Mouse (Mus musculus): Measurements from ENCODE around the gene Catsperz. TPM values are rescaled to one million over a fixed set of nuclear protein-coding genes. Genes with fewer than 3 reads are reported as not detected.

Catsperz gene
- polyA plus RNA-seq, 1 experiment from 2014 or later: 1.3 TPM

GRCm38 (mm10) chr19:6969291-6969664 is 44.1 kb upstream of the Catsperz start:
- Histone ChIP-seq H3K4me3 (ENCODE audit: low read depth, low read length) (peak overlapping the region; percentile 58), H3K9ac (ENCODE audit: low read length) (peak overlapping the region; percentile 73), H3K4me2 (ENCODE audit: low read depth, severe bottlenecking) (peak overlapping the region; percentile 69), H3K4me1 (ENCODE audit: control insufficient read depth, insufficient read depth, low read length) (peaks cover 27% of the 10 kb centered on the region), H3K36me3 (ENCODE audit: control insufficient read depth, insufficient read depth, low read length) (peaks cover 2% of the 10 kb centered on the region; the same call in 1 of the 2 replicates), H3K9me3 (ENCODE audit: control insufficient read depth, low read length) (no peaks in the 10 kb centered on the region), H3K27me3 (ENCODE audit: control insufficient read depth, insufficient read depth, low read length) (no peaks in the 10 kb centered on the region; the same call in 1 of the 2 replicates), H3K27ac (replicated peaks; ENCODE audit: low read depth, low read length) (no peak overlapping the region)
- DNase-seq (ENCODE audit: low spot score) (no peak), ATAC-seq (ENCODE audit: insufficient number of reproducible peaks, low FRiP score, low TSS enrichment, low read depth) (0 out of 2 replicates have a peak, but pooled peaks have one; percentile 5)
- WGBS: 1% methylated on average over 20 of the region's 20 CpGs

GRCm38 (mm10) chr19:6968491-6969271 is 43.5 kb upstream of the Catsperz start:
- no peak for DNase-seq (ENCODE audit: low spot score)
- H3K4me1 ChIP-seq (ENCODE audit: control insufficient read depth, insufficient read depth, low read length): peaks cover 27% of the 10 kb centered on the region

GRCm38 (mm10) chr19:6956461-6956860 is 31.3 kb upstream of the Catsperz start:
- Histone ChIP-seq H3K27me3 (ENCODE audit: control insufficient read depth, insufficient read depth, low read length) (no peaks in the 10 kb centered on the region), H3K36me3 (ENCODE audit: control insufficient read depth, insufficient read depth, low read length) (peaks cover 5% of the 10 kb centered on the region; the same call in 1 of the 2 replicates), H3K27ac (replicated peaks; ENCODE audit: low read depth, low read length) (no peak overlapping the region), H3K4me3 (ENCODE audit: low read depth, low read length) (no peak overlapping the region), H3K4me1 (ENCODE audit: control insufficient read depth, insufficient read depth, low read length) (peaks cover 9% of the 10 kb centered on the region; the same call in 1 of the 2 replicates), H3K9me3 (ENCODE audit: control insufficient read depth, low read length) (no peaks in the 10 kb centered on the region), H3K9ac (ENCODE audit: low read length) (no peak overlapping the region), H3K4me2 (ENCODE audit: low read depth, severe bottlenecking) (no peak overlapping the region)
- ATAC-seq (ENCODE audit: insufficient number of reproducible peaks, low FRiP score, low TSS enrichment, low read depth) (no peak), DNase-seq (ENCODE audit: low spot score) (no peak)
- 85% methylated on average over 10 of the region's 10 CpGs for WGBS

More at GRCm38 (mm10) chr19:6968491-6969271, 43.5 kb upstream of the Catsperz start:
- H3K27me3 ChIP-seq (ENCODE audit: control insufficient read depth, insufficient read depth, low read length): no peaks in the 10 kb centered on the region; the same call in 1 of the 2 replicates
- peak overlapping the region; percentile 58 for H3K4me3 ChIP-seq (ENCODE audit: low read depth, low read length)
- peaks cover 2% of the 10 kb centered on the region; the same call in 1 of the 2 replicates for H3K36me3 ChIP-seq (ENCODE audit: control insufficient read depth, insufficient read depth, low read length)
- no peak for ATAC-seq (ENCODE audit: insufficient number of reproducible peaks, low FRiP score, low TSS enrichment, low read depth)
- peak overlapping the region; percentile 69 for H3K4me2 ChIP-seq (ENCODE audit: low read depth, severe bottlenecking)
- no peak overlapping the region for H3K27ac ChIP-seq (replicated peaks; ENCODE audit: low read depth, low read length)
- H3K9me3 ChIP-seq (ENCODE audit: control insufficient read depth, low read length): no peaks in the 10 kb centered on the region
- 11% methylated on average over 15 of the region's 15 CpGs for WGBS
- peak overlapping the region; percentile 73 for H3K9ac ChIP-seq (ENCODE audit: low read length)

GRCm38 (mm10) chr19:6955424-6955823 is 30.2 kb upstream of the Catsperz start:
- Histone ChIP-seq H3K36me3 (ENCODE audit: control insufficient read depth, insufficient read depth, low read length) (peaks cover 5% of the 10 kb centered on the region; the same call in 1 of the 2 replicates), H3K27me3 (ENCODE audit: control insufficient read depth, insufficient read depth, low read length) (no peaks in the 10 kb centered on the region), H3K27ac (replicated peaks; ENCODE audit: low read depth, low read length) (no peak overlapping the region), H3K4me1 (ENCODE audit: control insufficient read depth, insufficient read depth, low read length) (peaks cover 9% of the 10 kb centered on the region; the same call in 1 of the 2 replicates), H3K9me3 (ENCODE audit: control insufficient read depth, low read length) (no peaks in the 10 kb centered on the region), H3K4me3 (ENCODE audit: low read depth, low read length) (no peak overlapping the region), H3K4me2 (ENCODE audit: low read depth, severe bottlenecking) (no peak overlapping the region), H3K9ac (ENCODE audit: low read length) (no peak overlapping the region)
- DNase-seq (ENCODE audit: low spot score) (no peak), ATAC-seq (ENCODE audit: insufficient number of reproducible peaks, low FRiP score, low TSS enrichment, low read depth) (no peak)
- 67% methylated on average over 7 of the region's 7 CpGs for WGBS

GRCm38 (mm10) chr19:6954046-6954445 is 28.9 kb upstream of the Catsperz start:
- ATAC-seq (ENCODE audit: insufficient number of reproducible peaks, low FRiP score, low TSS enrichment, low read depth): no peak
- Histone ChIP-seq H3K9ac (ENCODE audit: low read length) (no peak overlapping the region), H3K9me3 (ENCODE audit: control insufficient read depth, low read length) (no peaks in the 10 kb centered on the region), H3K4me1 (ENCODE audit: control insufficient read depth, insufficient read depth, low read length) (peaks cover 9% of the 10 kb centered on the region; the same call in 1 of the 2 replicates), H3K27me3 (ENCODE audit: control insufficient read depth, insufficient read depth, low read length) (no peaks in the 10 kb centered on the region), H3K4me3 (ENCODE audit: low read depth, low read length) (no peak overlapping the region), H3K27ac (replicated peaks; ENCODE audit: low read depth, low read length) (no peak overlapping the region), H3K4me2 (ENCODE audit: low read depth, severe bottlenecking) (0 out of 2 replicates have a peak overlapping the region, but pooled peaks have one; percentile 2), H3K36me3 (ENCODE audit: control insufficient read depth, insufficient read depth, low read length) (peaks cover 5% of the 10 kb centered on the region; the same call in 1 of the 2 replicates)
- WGBS: 55% methylated on average over 9 of the region's 9 CpGs
- DNase-seq (ENCODE audit: low spot score): peak; percentile 39

GRCm38 (mm10) chr19:6952712-6953037 is 27.5 kb upstream of the Catsperz start:
- Histone ChIP-seq H3K4me2 (ENCODE audit: low read depth, severe bottlenecking) (peak overlapping the region; percentile 79), H3K36me3 (ENCODE audit: control insufficient read depth, insufficient read depth, low read length) (peaks cover 5% of the 10 kb centered on the region; the same call in 1 of the 2 replicates), H3K9me3 (ENCODE audit: control insufficient read depth, low read length) (no peaks in the 10 kb centered on the region), H3K4me3 (ENCODE audit: low read depth, low read length) (peak overlapping the region; percentile 63; the same call in 1 of the 2 replicates), H3K27me3 (ENCODE audit: control insufficient read depth, insufficient read depth, low read length) (no peaks in the 10 kb centered on the region), H3K9ac (ENCODE audit: low read length) (no peak overlapping the region; the same call in 1 of the 2 replicates), H3K27ac (replicated peaks; ENCODE audit: low read depth, low read length) (no peak overlapping the region; the same call in 1 of the 2 replicates), H3K4me1 (ENCODE audit: control insufficient read depth, insufficient read depth, low read length) (peaks cover 9% of the 10 kb centered on the region; the same call in 1 of the 2 replicates)
- ATAC-seq (ENCODE audit: insufficient number of reproducible peaks, low FRiP score, low TSS enrichment, low read depth) (no peak), DNase-seq (ENCODE audit: low spot score) (no peak)
- WGBS: 11% methylated on average over 3 of the region's 3 CpGs

- DNase-seq (ENCODE audit: low spot score) (peak; percentile 66), ATAC-seq (ENCODE audit: insufficient number of reproducible peaks, low FRiP score, low TSS enrichment, low read depth) (0 out of 2 replicates have a peak, but pooled peaks have one; percentile 4)
- H3K4me3 ChIP-seq (ENCODE audit: low read depth, low read length): peak overlapping the region; percentile 63
- peak overlapping the region; percentile 79 for H3K4me2 ChIP-seq (ENCODE audit: low read depth, severe bottlenecking)
- WGBS: 3% methylated on average over 31 of the region's 31 CpGs
- peaks cover 5% of the 10 kb centered on the region; the same call in 1 of the 2 replicates for H3K36me3 ChIP-seq (ENCODE audit: control insufficient read depth, insufficient read depth, low read length)
- H3K9me3 ChIP-seq (ENCODE audit: control insufficient read depth, low read length): no peaks in the 10 kb centered on the region
- peaks cover 9% of the 10 kb centered on the region; the same call in 1 of the 2 replicates for H3K4me1 ChIP-seq (ENCODE audit: control insufficient read depth, insufficient read depth, low read length)
- H3K27me3 ChIP-seq (ENCODE audit: control insufficient read depth, insufficient read depth, low read length): no peaks in the 10 kb centered on the region
- peak overlapping the region; percentile 90 for H3K27ac ChIP-seq (replicated peaks; ENCODE audit: low read depth, low read length)
- peak overlapping the region; percentile 84 for H3K9ac ChIP-seq (ENCODE audit: low read length)
Observed at GRCm38 (mm10) chr19:6951994-6952711, 27.0 kb upstream of the Catsperz start.

- H3K4me1 ChIP-seq (ENCODE audit: control insufficient read depth, insufficient read depth, low read length): peaks cover 9% of the 10 kb centered on the region; the same call in 1 of the 2 replicates
- ATAC-seq (ENCODE audit: insufficient number of reproducible peaks, low FRiP score, low TSS enrichment, low read depth): peak; percentile 75
- under 1% methylated on average over 35 of the region's 35 CpGs for WGBS
Observed at GRCm38 (mm10) chr19:6951381-6951968, 26.3 kb upstream of the Catsperz start.

More at GRCm38 (mm10) chr19:6951381-6951968, 26.3 kb upstream of the Catsperz start:
- Histone ChIP-seq H3K4me3 (ENCODE audit: low read depth, low read length) (peak overlapping the region; percentile 63), H3K27ac (replicated peaks; ENCODE audit: low read depth, low read length) (peak overlapping the region; percentile 90), H3K9me3 (ENCODE audit: control insufficient read depth, low read length) (no peaks in the 10 kb centered on the region), H3K9ac (ENCODE audit: low read length) (peak overlapping the region; percentile 84), H3K27me3 (ENCODE audit: control insufficient read depth, insufficient read depth, low read length) (no peaks in the 10 kb centered on the region), H3K36me3 (ENCODE audit: control insufficient read depth, insufficient read depth, low read length) (peaks cover 5% of the 10 kb centered on the region; the same call in 1 of the 2 replicates), H3K4me2 (ENCODE audit: low read depth, severe bottlenecking) (peak overlapping the region; percentile 79)
- peak; percentile 89 for DNase-seq (ENCODE audit: low spot score)
